Mouse (Mus musculus) spleen, postnatal 36 days (tissue): Measurements from ENCODE around the gene Adcy1.

Experiments used
- DNase-seq, 2 experiments: peaks; one replicate each; pipeline ENCODE4 v3.0.0; 2022; ENCODE audit warnings: low spot score in 2 of 2, mixed read lengths in 1 of 2

Gene Adcy1

GRCm38 (mm10) chr11:7136246-7136855 is 73.1 kb downstream of the Adcy1 start:
- no peak for DNase-seq

GRCm38 (mm10) chr11:7138370-7138769 is 75.1 kb downstream of the Adcy1 start:
- DNase-seq, result no peak

GRCm38 (mm10) chr11:7140449-7140848 is 77.2 kb downstream of the Adcy1 start:
- no peak for DNase-seq

GRCm38 (mm10) chr11:7142725-7143124 is 79.4 kb downstream of the Adcy1 start:
- no peak for DNase-seq

GRCm38 (mm10) chr11:7144369-7144768 is 81.1 kb downstream of the Adcy1 start:
- no peak for DNase-seq

- DNase-seq, result peak; percentile 37 to 43
These were observed 81.9 kb downstream of the Adcy1 start for GRCm38 (mm10) chr11:7145221-7145620.

GRCm38 (mm10) chr11:7147536-7147935 is 84.2 kb downstream of the Adcy1 start:
- no peak for DNase-seq

- no peak for DNase-seq
These were observed 84.7 kb downstream of the Adcy1 start for GRCm38 (mm10) chr11:7147945-7148344.

GRCm38 (mm10) chr11:7149471-7149870 is 86.2 kb downstream of the Adcy1 start:
- no peak for DNase-seq

- no peak for DNase-seq
These were observed 87.2 kb downstream of the Adcy1 start for GRCm38 (mm10) chr11:7150511-7150910.

GRCm38 (mm10) chr11:7152371-7152770 is 89.1 kb downstream of the Adcy1 start:
- DNase-seq, result no peak

GRCm38 (mm10) chr11:7153081-7153480 is 89.8 kb downstream of the Adcy1 start:
- no peak for DNase-seq

- DNase-seq, result no peak
These were observed 93.1 kb downstream of the Adcy1 start for GRCm38 (mm10) chr11:7156427-7156826.

GRCm38 (mm10) chr11:7158196-7158595 is 94.9 kb downstream of the Adcy1 start:
- no peak for DNase-seq

- DNase-seq, result no peak
These were observed 96.9 kb downstream of the Adcy1 start for GRCm38 (mm10) chr11:7160146-7160545.

- DNase-seq, result no peak
These were observed 97.4 kb downstream of the Adcy1 start for GRCm38 (mm10) chr11:7160637-7161101.

GRCm38 (mm10) chr11:7161502-7162174 is 98.3 kb downstream of the Adcy1 start:
- DNase-seq, result peak in 1 of 2 experiments; percentile 17

GRCm38 (mm10) chr11:7164416-7164815 is 101.1 kb downstream of the Adcy1 start:
- DNase-seq, result no peak

GRCm38 (mm10) chr11:7169645-7170044 is 106.4 kb downstream of the Adcy1 start:
- no peak for DNase-seq

- no peak for DNase-seq
These were observed 110.4 kb downstream of the Adcy1 start for GRCm38 (mm10) chr11:7173664-7174063.

- no peak for DNase-seq
These were observed 115.4 kb downstream of the Adcy1 start for GRCm38 (mm10) chr11:7178724-7179123.

- DNase-seq, result no peak
These were observed 116.0 kb downstream of the Adcy1 start for GRCm38 (mm10) chr11:7179276-7179675.

GRCm38 (mm10) chr11:7182409-7183042 is 119.2 kb downstream of the Adcy1 start:
- no peak for DNase-seq
